Mouse (Mus musculus) forebrain, postnatal 0 days (tissue): ENCODE results near the gene Map3k11. TPM values are rescaled to one million over a fixed set of nuclear protein-coding genes. Genes with fewer than 3 reads are reported as not detected.
A peak's percentile ranks its signal among the peaks of the same experiment; 100 is the strongest.

Source experiments
- ATAC-seq: fragments of 200-750 bp; cut with Nextera tagmentation; 2 replicates; pipeline ENCODE4 v1.8.0; 2017; ENCODE audit warnings: mild to moderate bottlenecking, moderate library complexity
- DNase-seq: peaks from one replicate; pipeline ENCODE4 v3.0.0-alpha.2; 2015
- H3K27ac ChIP-seq: fragments of 300-500 bp; sonication (generic); 2 replicates; pipeline ENCODE4 v1.5.1; 2014; ENCODE audit warnings: low read depth, mild to moderate bottlenecking, antibody characterized with exemption, low read length, moderate library complexity, mixed read lengths
- H3K27me3 ChIP-seq: fragments of 300-500 bp; sonication (generic); 2 replicates; pipeline ENCODE4 v1.6.1; 2014; ENCODE audit warnings: mild to moderate bottlenecking, low read length, mixed read lengths; ENCODE audit not compliant: insufficient read depth
- H3K36me3 ChIP-seq: fragments of 300-500 bp; sonication (generic); 2 replicates; pipeline ENCODE4 v1.6.1; 2014; ENCODE audit warnings: mild to moderate bottlenecking, moderate library complexity; ENCODE audit not compliant: insufficient read depth
- H3K4me1 ChIP-seq: fragments of 300-500 bp; sonication (generic); 2 replicates; pipeline ENCODE4 v1.6.1; 2014; ENCODE audit warnings: antibody characterized with exemption; ENCODE audit not compliant: insufficient read depth
- H3K4me2 ChIP-seq: fragments of 300-500 bp; sonication (generic); 2 replicates; pipeline ENCODE4 v1.6.1; 2014; ENCODE audit warnings: low read depth, mild to moderate bottlenecking, moderate library complexity
- H3K4me3 ChIP-seq: fragments of 300-500 bp; sonication (generic); 2 replicates; pipeline ENCODE4 v1.5.1; 2014; ENCODE audit warnings: low read depth, low read length, mixed read lengths
- H3K9ac ChIP-seq: fragments of 300-500 bp; sonication (generic); 2 replicates; pipeline ENCODE4 v1.6.1; 2014; ENCODE audit warnings: mild to moderate bottlenecking
- H3K9me3 ChIP-seq: fragments of 300-500 bp; sonication (generic); 2 replicates; pipeline ENCODE4 v1.6.1; 2016; ENCODE audit warnings: low read length
- CTCF ChIP-seq: sonication (generic); IDR thresholded peaks from 2 replicates; pipeline ENCODE4 v1.5.1; 2016; ENCODE audit warnings: antibody characterized with exemption, control low read depth, low read depth
- WGBS: fragments of 180-500 bp; shearing (Covaris S2); extraction: QIAGEN DNeasy Blood & Tissue Kit; methylation state at CpG from one replicate; pipeline ENCODE4 v1.1.7; 2014; 5-methylcytosine and 5-hydroxymethylcytosine counted together
- polyA plus RNA-seq: library from polyadenylated mRNA; unstranded; fragments of >200 nt; fragmentation: Nextera tagmentation; extraction: Ambion mirVana; gene quantifications from 2 replicates; pipeline ENCODE4 v1.2.1, GENCODE M21; 2015
- total RNA-seq: library from RNA; depleted of rRNA; stranded (reverse); fragments of >200 nt; gene quantifications from 2 replicates; pipeline ENCODE4 v1.2.3, GENCODE M21; 2014

Gene Map3k11
- total and polyA plus RNA-seq, 2 experiments from 2014 or later, result 8.7 to 19.7 TPM

- TF ChIP-seq CTCF, result no peak
- Histone ChIP-seq H3K9me3 (no peaks in the 10 kb centered on the region), H3K27me3 (no peaks in the 10 kb centered on the region), H3K4me2 (no peak overlapping the region), H3K9ac (no peak overlapping the region), H3K27ac (no peak overlapping the region), H3K4me1 (peaks cover 12% of the 10 kb centered on the region; the same call in 1 of the 2 replicates), H3K36me3 (peaks cover 32% of the 10 kb centered on the region), H3K4me3 (no peak overlapping the region)
- no peak for ATAC-seq
- WGBS, result 68% methylated on average over 10 of the region's 10 CpGs
- DNase-seq, result no peak
These were observed 4.4 kb downstream of the Map3k11 start for GRCm38 (mm10) chr19:5692913-5693396.

- ATAC-seq, result no peak
- no peak overlapping the region for H3K9ac ChIP-seq
- H3K27me3 ChIP-seq, result no peaks in the 10 kb centered on the region
- no peaks in the 10 kb centered on the region for H3K9me3 ChIP-seq
- H3K4me3 ChIP-seq, result no peak overlapping the region
- H3K4me1 ChIP-seq, result peaks cover 11% of the 10 kb centered on the region; the same call in 1 of the 2 replicates
- peaks cover 40% of the 10 kb centered on the region for H3K36me3 ChIP-seq
- no peak overlapping the region for H3K27ac ChIP-seq
- no peak for DNase-seq
- TF ChIP-seq CTCF, result no peak
- 86% methylated on average over 6 of the region's 6 CpGs for WGBS
- H3K4me2 ChIP-seq, result no peak overlapping the region
These were observed 5.3 kb downstream of the Map3k11 start for GRCm38 (mm10) chr19:5693801-5694200.

DNA sequence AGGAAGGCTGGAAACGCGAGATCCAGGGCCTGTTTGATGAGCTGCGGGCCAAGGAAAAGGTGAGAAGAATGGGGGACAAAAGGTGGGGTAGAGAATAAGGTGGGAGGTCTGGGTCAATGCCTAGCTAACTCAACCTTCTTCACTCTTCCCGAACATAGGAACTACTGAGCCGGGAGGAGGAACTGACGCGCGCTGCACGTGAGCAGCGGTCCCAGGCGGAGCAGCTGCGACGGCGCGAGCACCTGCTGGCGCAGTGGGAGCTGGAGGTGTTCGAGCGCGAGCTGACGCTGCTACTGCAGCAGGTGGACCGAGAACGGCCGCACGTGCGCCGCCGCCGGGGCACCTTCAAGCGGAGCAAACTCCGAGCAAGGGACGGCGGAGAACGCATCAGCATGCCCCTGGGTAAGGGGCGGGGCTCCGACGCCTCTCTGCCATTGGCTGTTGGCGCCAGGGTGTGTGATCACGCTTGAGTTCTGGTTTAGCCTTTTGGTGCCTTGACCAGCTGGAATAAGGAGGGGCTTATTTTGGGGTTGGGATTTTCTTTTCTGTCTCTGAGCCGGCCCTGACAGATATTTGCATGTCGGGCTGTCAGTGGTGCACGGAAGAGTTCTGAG is 7.4 kb downstream of the Map3k11 start:
- no peak for TF ChIP-seq CTCF
- H3K4me2 ChIP-seq, result peak overlapping the region; percentile 44
- WGBS, result 9% methylated on average over 41 of the region's 41 CpGs
- DNase-seq, result peak; percentile 45
- peak overlapping the region; percentile 31 for H3K4me3 ChIP-seq
- H3K27me3 ChIP-seq, result no peaks in the 10 kb centered on the region
- H3K36me3 ChIP-seq, result peaks cover 59% of the 10 kb centered on the region
- ATAC-seq, result peak; percentile 71
- H3K27ac ChIP-seq, result no peak overlapping the region
- H3K9me3 ChIP-seq, result no peaks in the 10 kb centered on the region
- H3K4me1 ChIP-seq, result no peaks in the 10 kb centered on the region
- H3K9ac ChIP-seq, result peak overlapping the region; percentile 25; the same call in 1 of the 2 replicates

DNA sequence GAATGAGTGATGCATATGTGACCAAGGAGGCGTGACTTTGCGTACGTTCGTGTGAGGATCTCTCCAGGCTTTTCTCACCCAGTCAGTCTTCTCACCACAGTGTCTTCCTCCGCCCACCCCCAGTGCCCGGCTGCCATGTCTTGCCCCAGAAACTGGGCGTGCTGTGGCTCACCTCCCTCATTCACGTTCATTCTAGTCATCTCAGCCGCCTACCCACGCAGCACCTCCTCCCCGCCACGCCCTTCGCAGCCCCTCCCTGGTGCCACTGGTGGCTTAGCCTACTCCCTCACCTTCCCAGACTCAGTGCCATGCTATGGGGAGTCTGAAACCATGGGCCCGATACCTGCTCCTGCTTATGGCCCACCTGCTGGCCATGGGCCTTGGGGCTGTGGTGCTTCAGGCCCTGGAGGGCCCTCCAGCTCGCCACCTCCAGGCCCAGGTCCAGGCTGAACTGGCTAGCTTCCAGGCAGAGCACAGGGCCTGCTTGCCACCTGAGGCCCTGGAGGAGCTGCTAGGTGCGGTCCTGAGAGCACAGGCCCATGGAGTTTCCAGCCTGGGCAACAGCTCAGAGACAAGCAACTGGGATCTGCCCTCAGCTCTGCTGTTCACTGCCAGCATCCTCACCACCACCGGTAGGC is 15.7 kb downstream of the Map3k11 start, which contains the start of gene Kcnk7:
Gene Kcnk7, plus strand, starts transcription at position 205 of the 638 bp plus-strand sequence.
- Histone ChIP-seq H3K4me1 (no peaks in the 10 kb centered on the region), H3K27ac (no peak within 1 kb of the TSS), H3K36me3 (peaks cover 65% of the 10 kb centered on the region), H3K9ac (no peak within 1 kb of the TSS), H3K4me3 (no peak within 1 kb of the TSS), H3K9me3 (no peaks in the 10 kb centered on the region), H3K27me3 (no peaks in the 10 kb centered on the region), H3K4me2 (no peak within 1 kb of the TSS)
- WGBS, result 81% methylated on average over 17 of the region's 17 CpGs
- ATAC-seq (no peak), DNase-seq (no peak)
- TF ChIP-seq CTCF, result no peak

GRCm38 (mm10) chr19:5704801-5705571 is 16.4 kb downstream of the Map3k11 start:
- Histone ChIP-seq H3K27me3 (no peaks in the 10 kb centered on the region), H3K27ac (no peak overlapping the region), H3K4me3 (no peak overlapping the region), H3K36me3 (peaks cover 66% of the 10 kb centered on the region), H3K4me2 (no peak overlapping the region), H3K9me3 (no peaks in the 10 kb centered on the region), H3K4me1 (no peaks in the 10 kb centered on the region), H3K9ac (no peak overlapping the region)
- no peak for TF ChIP-seq CTCF
- DNase-seq (no peak), ATAC-seq (0 out of 2 replicates have a peak, but pooled peaks have one; percentile 6)
- 50% methylated on average over 10 of the region's 10 CpGs for WGBS

- DNase-seq, result no peak
- Histone ChIP-seq H3K9ac (no peak overlapping the region), H3K9me3 (no peaks in the 10 kb centered on the region), H3K27ac (no peak overlapping the region), H3K4me3 (no peak overlapping the region), H3K4me1 (peaks cover 4% of the 10 kb centered on the region; the same call in 1 of the 2 replicates), H3K27me3 (no peaks in the 10 kb centered on the region), H3K4me2 (no peak overlapping the region), H3K36me3 (peaks cover 63% of the 10 kb centered on the region)
- no peak for TF ChIP-seq CTCF
- ATAC-seq, result no peak
- 97% methylated on average over 6 of the region's 6 CpGs for WGBS
These were observed 21.5 kb downstream of the Map3k11 start for GRCm38 (mm10) chr19:5710068-5710467.
